Mouse (Mus musculus) stomach, postnatal 0 days (tissue): ENCODE data around the gene Eps8l2. TPM values are rescaled to one million over a fixed set of nuclear protein-coding genes. Genes with fewer than 3 reads are reported as not detected.
"Not testable (repeated sequence)": the region's sequence is repeated elsewhere in the genome, so short reads cannot be mapped to it uniquely, and the experiment has no call there.

Experiments
- ATAC-seq: fragments of 200-750 bp; cut with Nextera tagmentation; 2 replicates; pipeline ENCODE4 v1.8.0; 2017; ENCODE audit not compliant: low FRiP score, low TSS enrichment
- DNase-seq: peaks from one replicate; pipeline ENCODE4 v3.0.0-alpha.2; 2016; ENCODE audit warnings: low spot score
- H3K27ac ChIP-seq: fragments of 300-500 bp; sonication (generic); replicated peaks from 2 replicates; pipeline ENCODE4 v1.5.1; 2014; ENCODE audit warnings: mild to moderate bottlenecking, control low read depth
- H3K27me3 ChIP-seq: fragments of 300-500 bp; sonication (generic); 2 replicates; pipeline ENCODE4 v1.6.1; 2014; ENCODE audit warnings: low read length; ENCODE audit not compliant: control insufficient read depth, insufficient read depth
- H3K36me3 ChIP-seq: fragments of 300-500 bp; sonication (generic); 2 replicates; pipeline ENCODE4 v1.6.1; 2014; ENCODE audit warnings: low read length, mixed read lengths; ENCODE audit not compliant: control insufficient read depth, insufficient read depth
- H3K4me1 ChIP-seq: fragments of 300-500 bp; sonication (generic); replicated peaks from 2 replicates; pipeline ENCODE4 v1.6.1; 2014; ENCODE audit warnings: antibody characterized with exemption; ENCODE audit not compliant: control insufficient read depth, insufficient read depth
- H3K4me2 ChIP-seq: fragments of 300-500 bp; sonication (generic); replicated peaks from 2 replicates; pipeline ENCODE4 v1.6.1; 2014; ENCODE audit warnings: low read depth, mild to moderate bottlenecking, control low read depth, moderate library complexity
- H3K4me3 ChIP-seq: fragments of 300-500 bp; sonication (generic); 2 replicates; pipeline ENCODE4 v1.5.1; 2014; ENCODE audit warnings: low read depth, low read length, control low read depth
- H3K9ac ChIP-seq: fragments of 300-500 bp; sonication (generic); 2 replicates; pipeline ENCODE4 v1.6.1; 2014; ENCODE audit warnings: mild to moderate bottlenecking, low read length, control low read depth, mixed read lengths
- H3K9me3 ChIP-seq: fragments of 300-500 bp; sonication (generic); 2 replicates; pipeline ENCODE4 v1.6.1; 2016; ENCODE audit warnings: low read length; ENCODE audit not compliant: control insufficient read depth
- CTCF ChIP-seq: IDR thresholded peaks from 2 replicates; pipeline ENCODE4 v1.5.1; 2016; ENCODE audit warnings: antibody characterized with exemption, low read depth, mild to moderate bottlenecking, moderate library complexity
- EP300 ChIP-seq: optimal IDR thresholded peaks from 2 replicates; pipeline ENCODE3; 2016; ENCODE audit warnings: antibody characterized with exemption
- WGBS: fragments of 180-500 bp; shearing (Covaris S2); extraction: QIAGEN DNeasy Blood & Tissue Kit; methylation state at CpG from one replicate; pipeline ENCODE4 v1.1.7; 2014; 5-methylcytosine and 5-hydroxymethylcytosine counted together
- polyA plus RNA-seq: library from polyadenylated mRNA; unstranded; fragments of >200 nt; fragmentation: Nextera tagmentation; extraction: Ambion mirVana; gene quantifications from 2 replicates; pipeline ENCODE4 v1.2.1, GENCODE M21; 2015

The Eps8l2 gene
- polyA plus RNA-seq, 1 experiment from 2014 or later, result 86.1 TPM

- Histone ChIP-seq H3K36me3 (peaks cover 16% of the 10 kb centered on the region; the same call in 1 of the 2 replicates), H3K9ac (no peak overlapping the region), H3K4me1 (0 out of 2 replicates have a peak, but pooled peaks cover 3% of the 10 kb centered on the region), H3K27ac (no peak overlapping the region), H3K9me3 (no peaks in the 10 kb centered on the region), H3K4me3 (no peak overlapping the region), H3K27me3 (no peaks in the 10 kb centered on the region), H3K4me2 (no peak overlapping the region)
- ATAC-seq, result no peak
- 75% methylated on average over 1 of the region's 1 CpGs for WGBS
- TF ChIP-seq EP300, result no peak
- no peak for TF ChIP-seq CTCF
- no peak for DNase-seq
These were observed 56.7 kb downstream of the Eps8l2 start for GRCm38 (mm10) chr7:141395348-141395747.

GRCm38 (mm10) chr7:141403305-141403704 lies 64.6 kb downstream of the Eps8l2 start:
- 41% methylated on average over 5 of the region's 5 CpGs for WGBS
- peaks cover 23% of the 10 kb centered on the region; the same call in 1 of the 2 replicates for H3K36me3 ChIP-seq
- TF ChIP-seq CTCF, result peak; percentile 93
- TF ChIP-seq EP300, result no peak

GRCm38 (mm10) chr7:141405466-141405865 lies 66.8 kb downstream of the Eps8l2 start:
- Histone ChIP-seq H3K9ac (no peak overlapping the region), H3K4me1 (no peaks in the 10 kb centered on the region), H3K36me3 (peaks cover 13% of the 10 kb centered on the region; the same call in 1 of the 2 replicates), H3K27ac (no peak overlapping the region), H3K27me3 (no peaks in the 10 kb centered on the region), H3K4me3 (no peak overlapping the region), H3K4me2 (no peak overlapping the region), H3K9me3 (no peaks in the 10 kb centered on the region)
- no peak for DNase-seq
- WGBS, result 78% methylated on average over 4 of the region's 4 CpGs
- no peak for ATAC-seq
- TF ChIP-seq CTCF (no peak), EP300 (no peak)

More at GRCm38 (mm10) chr7:141403305-141403704, 64.6 kb downstream of the Eps8l2 start:
- no peak overlapping the region for H3K4me2 ChIP-seq
- H3K9ac ChIP-seq, result no peak overlapping the region
- H3K4me1 ChIP-seq, result no peaks in the 10 kb centered on the region
- no peak overlapping the region for H3K4me3 ChIP-seq
- no peaks in the 10 kb centered on the region for H3K9me3 ChIP-seq
- DNase-seq, result peak; percentile 78
- H3K27ac ChIP-seq, result no peak overlapping the region
- H3K27me3 ChIP-seq, result no peaks in the 10 kb centered on the region
- ATAC-seq, result peak; percentile 70

GRCm38 (mm10) chr7:141407670-141408069 lies 69.0 kb downstream of the Eps8l2 start:
- ATAC-seq, H3K4me2 ChIP-seq, H3K27ac ChIP-seq, H3K27me3 ChIP-seq, H3K9ac ChIP-seq, H3K4me1 ChIP-seq, H3K36me3 ChIP-seq, H3K4me3 ChIP-seq, DNase-seq, H3K9me3 ChIP-seq: not testable (repeated sequence)
- WGBS, result 90% methylated on average over 7 of the region's 7 CpGs

- 10% methylated on average over 11 of the region's 11 CpGs for WGBS
- Histone ChIP-seq H3K27ac (no peak overlapping the region), H3K9me3 (no peaks in the 10 kb centered on the region), H3K36me3 (peaks cover 6% of the 10 kb centered on the region; the same call in 1 of the 2 replicates), H3K4me1 (0 out of 2 replicates have a peak, but pooled peaks cover 3% of the 10 kb centered on the region), H3K4me2 (no peak overlapping the region), H3K4me3 (no peak overlapping the region), H3K27me3 (no peaks in the 10 kb centered on the region), H3K9ac (no peak overlapping the region)
- peak; percentile 90 for DNase-seq
- ATAC-seq, result peak; percentile 80
- no peak for TF ChIP-seq EP300
- TF ChIP-seq CTCF, result peak; percentile 97
These were observed 70.2 kb downstream of the Eps8l2 start for GRCm38 (mm10) chr7:141408833-141409232.

- Histone ChIP-seq H3K4me3 (no peak overlapping the region), H3K9ac (no peak overlapping the region), H3K27ac (no peak overlapping the region), H3K4me2 (no peak overlapping the region), H3K4me1 (0 out of 2 replicates have a peak, but pooled peaks cover 3% of the 10 kb centered on the region), H3K36me3 (peaks cover 6% of the 10 kb centered on the region; the same call in 1 of the 2 replicates), H3K27me3 (no peaks in the 10 kb centered on the region), H3K9me3 (no peaks in the 10 kb centered on the region)
- TF ChIP-seq CTCF (no peak), EP300 (no peak)
- DNase-seq (no peak), ATAC-seq (no peak)
- WGBS, result 85% methylated on average over 8 of the region's 8 CpGs
These were observed 72.0 kb downstream of the Eps8l2 start for GRCm38 (mm10) chr7:141410631-141411030.
